In genomic region chr11:60930724-60931281, GRCm38 (mm10) we compare ENCODE assay signal across 8 mouse cellular contexts. TPM values are rescaled to one million over a fixed set of nuclear protein-coding genes. Genes with fewer than 3 reads are reported as not detected.
DNase-seq lines count a peak whose midpoint lies in the region; ATAC-seq lines count a peak whose summit lies in the region.

No protein-coding gene starts in this region.

- H3K4me3 ChIP-seq in kidney, embryonic 16.5 days (ENCODE audit: low read length), result peak overlapping the region; percentile 74

- no peaks in the 10 kb centered on the region for H3K36me3 ChIP-seq in kidney, embryonic 16.5 days (ENCODE audit: insufficient read depth, low read length)

- peak overlapping the region; percentile 84 for H3K4me2 ChIP-seq in kidney, embryonic 16.5 days (replicated peaks; ENCODE audit: low read depth, low read length)

- WGBS in kidney, embryonic 16.5 days, result 20% methylated on average over 7 of the region's 7 CpGs

- peaks cover 47% of the 10 kb centered on the region for H3K4me1 ChIP-seq in kidney, embryonic 16.5 days (ENCODE audit: insufficient read depth, low read length)

- H3K9ac ChIP-seq in kidney, embryonic 16.5 days (replicated peaks; ENCODE audit: low read length), result peak overlapping the region; percentile 67

- no peaks in the 10 kb centered on the region for H3K9me3 ChIP-seq in kidney, embryonic 16.5 days (ENCODE audit: low read length)

- H3K27me3 ChIP-seq in kidney, embryonic 16.5 days (ENCODE audit: insufficient read depth, low read length), result no peaks in the 10 kb centered on the region

- no peak for ATAC-seq in kidney, embryonic 16.5 days (ENCODE audit: low FRiP score, low TSS enrichment)
- no peak for ATAC-seq in frontal cortex, adult (ENCODE audit: low TSS enrichment)

- DNase-seq in kidney, postnatal 36 days, result no peak
- peak; percentile 65 for DNase-seq in adrenal gland, postnatal 36 days
- peak; percentile 59 to 73 for DNase-seq in heart, postnatal 10 days
- peak; percentile 69 for DNase-seq in lung, postnatal 36 days
- no peak for DNase-seq in left cerebral cortex, postnatal 4 days
- DNase-seq in cerebellum, postnatal 25 days, result no peak

- H3K27ac ChIP-seq in kidney, embryonic 16.5 days (ENCODE audit: low read length), result no peak overlapping the region

- intact Hi-C loops in heart, postnatal 10 days (cut with DNase I), result loop anchor here (2.0 to 10.0 kb wide), 2 partner anchors 52 to 334 kb away; partner anchors contain the start of genes Aldh3a2 and Tmem11
- intact Hi-C loops in left cerebral cortex, postnatal 4 days (cut with DNase I), result no loop called here

RNA-seq across cellular contexts. Expression of gene Map2k3, which starts 1.0 kb away (rescaled TPM):
- 138 and 142 TPM in 2 replicates for polyA plus RNA-seq in kidney, embryonic 16.5 days (2015; fragmentation: Nextera tagmentation; extraction: Ambion mirVana)
- total RNA-seq in adrenal gland, postnatal 36 days (2021), result 100 to 1,000 TPM in 1 of 2 experiments, 10 to 100 TPM in 1; 86.9 to 151 TPM
- total RNA-seq in heart, postnatal 10 days (2021), result 10 to 100 TPM; 56.2 to 57.1 TPM
- 10 to 100 TPM; 16.7 to 17.3 TPM for total RNA-seq in left cerebral cortex, postnatal 4 days (2021)

RNA-seq across cellular contexts. Expression of gene Natd1, which starts 16.3 kb away (rescaled TPM):
- 29.9 and 31.2 TPM in 2 replicates for polyA plus RNA-seq in kidney, embryonic 16.5 days (2015; fragmentation: Nextera tagmentation; extraction: Ambion mirVana)
- 10 to 100 TPM; 19.5 to 26.3 TPM for total RNA-seq in adrenal gland, postnatal 36 days (2021)
- 10 to 100 TPM; 18.1 to 24.2 TPM for total RNA-seq in heart, postnatal 10 days (2021)
- 10 to 100 TPM; 22.8 to 29.3 TPM for total RNA-seq in left cerebral cortex, postnatal 4 days (2021)

RNA-seq across cellular contexts. Expression of gene Tmem11, which starts 51.7 kb away (rescaled TPM):
- 72.0 and 79.6 TPM in 2 replicates for polyA plus RNA-seq in kidney, embryonic 16.5 days (2015; fragmentation: Nextera tagmentation; extraction: Ambion mirVana)
- total RNA-seq in adrenal gland, postnatal 36 days (2021), result 10 to 100 TPM; 41.3 to 46.3 TPM
- total RNA-seq in heart, postnatal 10 days (2021), result 10 to 100 TPM; 37.2 to 38.3 TPM
- total RNA-seq in left cerebral cortex, postnatal 4 days (2021), result 10 to 100 TPM; 26.5 to 26.8 TPM

Comparison
In these comparisons a context has a peak if more than half of its experiments do, and no peak if none do; other contexts are left out.
1. DNase-seq: peak in adrenal gland, postnatal 36 days (2 of 2), heart, postnatal 10 days (2 of 2) and lung, postnatal 36 days (single experiment); none in kidney, postnatal 36 days (0 of 2), left cerebral cortex, postnatal 4 days (single experiment) and cerebellum, postnatal 25 days (0 of 2).